Mouse (Mus musculus) midbrain, embryonic 11.5 days (tissue): ENCODE results near the gene Gabpb2. TPM values are rescaled to one million over a fixed set of nuclear protein-coding genes. Genes with fewer than 3 reads are reported as not detected.

Experiments
- ATAC-seq: fragments of 200-750 bp; cut with Nextera tagmentation; 2 replicates; pipeline ENCODE4 v1.8.0; 2017; ENCODE audit warnings: moderate TSS enrichment, moderate library complexity; ENCODE audit not compliant: low FRiP score
- DNase-seq: peaks from one replicate; pipeline ENCODE4 v3.0.0; 2015; ENCODE audit warnings: low spot score; ENCODE audit errors: missing footprints
- H3K27ac ChIP-seq: fragments of 300-500 bp; sonication (generic); 2 replicates; pipeline ENCODE4 v1.5.1; 2014; ENCODE audit warnings: low read depth, low read length
- H3K27me3 ChIP-seq: fragments of 300-500 bp; sonication (generic); 2 replicates; pipeline ENCODE4 v1.6.1; 2014; ENCODE audit warnings: mild to moderate bottlenecking, low read length, moderate library complexity, mixed read lengths; ENCODE audit not compliant: control insufficient read depth, insufficient read depth
- H3K36me3 ChIP-seq: fragments of 300-500 bp; sonication (generic); 2 replicates; pipeline ENCODE4 v1.6.1; 2014; ENCODE audit warnings: mild to moderate bottlenecking, low read length, moderate library complexity, mixed read lengths; ENCODE audit not compliant: control insufficient read depth, insufficient read depth
- H3K4me1 ChIP-seq: fragments of 300-500 bp; sonication (generic); 2 replicates; pipeline ENCODE4 v1.6.1; 2014; ENCODE audit warnings: low read length; ENCODE audit not compliant: control insufficient read depth, insufficient read depth
- H3K4me2 ChIP-seq: fragments of 300-500 bp; sonication (generic); 2 replicates; pipeline ENCODE4 v1.6.1; 2014; ENCODE audit warnings: mild to moderate bottlenecking, moderate library complexity
- H3K4me3 ChIP-seq: fragments of 300-500 bp; sonication (generic); 2 replicates; pipeline ENCODE4 v1.5.1; 2014; ENCODE audit warnings: low read depth, low read length
- H3K9ac ChIP-seq: fragments of 300-500 bp; sonication (generic); 2 replicates; pipeline ENCODE4 v1.6.1; 2014; ENCODE audit warnings: low read length
- H3K9me3 ChIP-seq: fragments of 300-500 bp; sonication (generic); 2 replicates; pipeline ENCODE4 v1.6.1; 2016; ENCODE audit warnings: low read length; ENCODE audit not compliant: control insufficient read depth
- WGBS: fragments of 180-500 bp; shearing (Covaris S2); extraction: QIAGEN DNeasy Blood & Tissue Kit; methylation state at CpG from one replicate; pipeline ENCODE4 v1.1.7; 2014; 5-methylcytosine and 5-hydroxymethylcytosine counted together
- polyA plus RNA-seq: library from polyadenylated mRNA; unstranded; fragments of >200 nt; fragmentation: Nextera tagmentation; extraction: Ambion mirVana; gene quantifications from 2 replicates; pipeline ENCODE4 v1.2.1, GENCODE M21; 2014

Gene Gabpb2
- polyA plus RNA-seq, 1 experiment from 2014 or later: 6.9 TPM

DNA sequence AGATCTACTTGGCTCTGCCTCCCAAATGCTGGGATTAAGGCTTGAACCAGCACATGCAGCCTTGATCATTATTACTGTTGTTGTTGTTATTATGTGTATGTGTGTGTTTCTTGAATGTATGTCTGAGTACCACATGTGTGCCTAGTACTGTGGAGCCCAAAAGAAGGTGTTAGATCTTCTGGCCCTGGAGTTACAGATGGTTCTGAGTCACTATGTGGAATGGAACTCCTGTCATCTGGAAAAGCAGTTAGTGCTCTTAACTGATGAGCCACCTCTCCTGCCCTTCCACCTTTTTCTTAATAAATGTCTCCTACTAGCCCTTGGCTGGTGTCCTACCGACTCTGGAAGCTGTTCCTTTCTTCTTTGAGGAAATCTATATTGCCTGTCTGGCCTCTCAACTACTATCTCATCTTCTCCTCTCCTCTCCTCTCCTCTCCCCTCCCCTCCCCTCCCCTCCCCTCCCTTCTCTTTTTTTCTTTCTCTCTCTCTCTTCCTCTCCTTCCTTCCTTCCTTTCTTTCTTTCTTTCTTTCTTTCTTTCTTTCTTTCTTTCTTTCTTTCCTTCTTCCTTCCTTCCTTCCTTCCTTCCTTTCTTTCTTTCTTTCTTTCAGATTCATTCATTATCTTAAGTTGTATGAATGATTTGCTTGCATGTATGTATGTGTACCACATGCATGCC, 30.1 kb upstream of the Gabpb2 start:
- Histone ChIP-seq H3K27ac (no peak overlapping the region), H3K4me2 (no peak overlapping the region), H3K9ac (no peak overlapping the region), H3K4me1 (no peaks in the 10 kb centered on the region), H3K4me3 (no peak overlapping the region), H3K9me3 (no peaks in the 10 kb centered on the region), H3K36me3 (no peaks in the 10 kb centered on the region), H3K27me3 (no peaks in the 10 kb centered on the region)
- no peak for DNase-seq
- WGBS: 83% methylated on average over 1 of the region's 1 CpGs
- ATAC-seq: no peak

DNA sequence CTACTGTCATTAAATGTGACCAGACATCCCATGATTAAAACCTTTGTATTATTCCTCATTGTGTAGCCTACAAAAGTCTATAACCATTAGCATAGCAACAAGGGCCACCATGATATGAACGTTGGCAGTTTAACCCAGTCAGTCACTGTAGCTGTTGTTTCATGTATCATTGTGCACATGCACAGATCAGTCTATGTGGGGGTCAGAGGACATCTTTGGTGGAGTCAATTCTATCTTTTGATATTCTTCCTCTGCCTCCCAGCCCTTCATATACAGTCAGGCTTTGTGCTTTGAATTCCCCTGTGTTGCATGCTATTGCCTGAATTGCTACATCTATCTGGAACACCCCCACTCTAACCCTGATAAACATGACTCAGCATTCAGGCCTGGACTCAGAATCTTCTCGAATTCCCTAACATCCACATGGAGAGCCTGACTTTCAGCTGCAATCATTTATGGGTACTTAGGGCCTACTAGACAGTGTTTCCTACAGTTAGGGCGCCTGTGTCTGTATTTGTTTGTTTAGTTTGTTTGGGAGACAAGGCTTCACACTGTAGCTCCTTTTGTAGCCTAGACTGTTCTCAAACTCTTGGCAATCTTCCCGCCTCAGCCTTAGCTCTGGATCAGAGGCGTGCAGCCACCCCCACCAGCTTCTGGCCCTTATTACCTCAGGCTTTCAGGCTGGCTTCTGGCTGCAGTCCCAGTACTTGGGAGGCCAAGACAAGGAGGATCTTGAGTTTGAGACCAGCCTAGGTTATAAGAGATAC, 28.9 kb upstream of the Gabpb2 start:
- no peak overlapping the region for H3K4me2 ChIP-seq
- H3K9me3 ChIP-seq: no peaks in the 10 kb centered on the region
- H3K4me1 ChIP-seq: no peaks in the 10 kb centered on the region
- no peak overlapping the region for H3K9ac ChIP-seq
- no peaks in the 10 kb centered on the region for H3K36me3 ChIP-seq
- no peak for DNase-seq
- H3K27me3 ChIP-seq: no peaks in the 10 kb centered on the region
- WGBS: 89% methylated on average over 5 of the region's 5 CpGs
- ATAC-seq: no peak
- no peak overlapping the region for H3K4me3 ChIP-seq
- no peak overlapping the region for H3K27ac ChIP-seq

DNA sequence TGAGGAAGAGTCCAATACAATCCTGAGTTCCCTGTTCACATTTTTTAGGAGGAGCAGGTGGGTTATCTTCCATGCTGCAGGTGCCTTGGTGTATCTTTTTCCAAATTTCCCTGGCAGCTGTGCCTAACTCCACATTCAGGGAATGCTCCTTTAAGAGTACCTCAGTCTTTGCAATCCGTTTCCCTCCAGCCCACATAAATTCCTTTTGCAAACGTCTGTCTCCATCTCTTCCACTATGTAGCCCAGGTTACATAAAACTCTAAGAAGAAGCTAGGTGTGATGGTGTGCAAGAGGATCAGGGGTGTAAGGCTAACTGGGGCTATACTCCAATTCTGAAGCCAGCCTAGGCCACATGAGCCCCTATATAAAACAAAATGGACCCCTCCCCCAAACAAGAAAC, 25.4 kb upstream of the Gabpb2 start:
- DNase-seq: no peak
- Histone ChIP-seq H3K4me1 (0 out of 2 replicates have a peak, but pooled peaks cover 2% of the 10 kb centered on the region), H3K36me3 (peaks cover 3% of the 10 kb centered on the region), H3K27me3 (no peaks in the 10 kb centered on the region), H3K27ac (no peak overlapping the region), H3K4me2 (no peak overlapping the region), H3K9me3 (no peaks in the 10 kb centered on the region), H3K9ac (no peak overlapping the region), H3K4me3 (no peak overlapping the region)
- 92% methylated on average over 2 of the region's 2 CpGs for WGBS
- ATAC-seq: no peak

DNA sequence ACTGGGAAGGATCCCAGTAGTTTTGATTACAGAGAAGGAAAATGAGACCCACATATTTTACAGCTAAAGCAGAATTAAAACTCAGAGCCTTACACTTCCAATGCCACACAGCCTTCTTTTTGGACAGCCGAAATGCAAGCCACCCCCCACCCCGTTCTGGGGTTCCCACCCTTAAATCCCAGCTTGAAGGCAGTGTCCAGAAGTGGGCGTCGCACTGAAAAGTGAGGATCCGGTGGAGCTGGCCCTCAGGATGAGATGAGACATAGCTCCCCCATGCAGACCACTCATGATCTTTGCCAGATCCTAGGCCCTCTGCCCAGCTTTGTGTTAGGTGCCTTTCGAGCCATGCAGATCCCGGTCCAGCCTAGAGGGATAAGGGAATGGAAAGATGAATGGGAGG, 23.8 kb upstream of the Gabpb2 start, which contains the start of gene Gm128:
Gene Gm128, minus strand, starts transcription at position 101 of the 400 bp plus-strand sequence.
- Histone ChIP-seq H3K36me3 (peaks cover 6% of the 10 kb centered on the region), H3K4me2 (no peak within 1 kb of the TSS), H3K4me3 (no peak within 1 kb of the TSS), H3K9me3 (no peaks in the 10 kb centered on the region), H3K27ac (no peak within 1 kb of the TSS), H3K27me3 (no peaks in the 10 kb centered on the region), H3K9ac (peak within 1 kb of the TSS; percentile 18), H3K4me1 (0 out of 2 replicates have a peak, but pooled peaks cover 2% of the 10 kb centered on the region)
- DNase-seq (no peak), ATAC-seq (no peak)
- 78% methylated on average over 7 of the region's 7 CpGs for WGBS

- Histone ChIP-seq H3K4me2 (no peak overlapping the region), H3K36me3 (peaks cover 7% of the 10 kb centered on the region), H3K9me3 (no peaks in the 10 kb centered on the region), H3K27ac (no peak overlapping the region), H3K4me1 (0 out of 2 replicates have a peak, but pooled peaks cover 2% of the 10 kb centered on the region), H3K4me3 (no peak overlapping the region), H3K9ac (peak overlapping the region; percentile 18), H3K27me3 (no peaks in the 10 kb centered on the region)
- DNase-seq (no peak), ATAC-seq (no peak; the same call in 1 of the 2 replicates)
- WGBS: 33% methylated on average over 16 of the region's 17 CpGs
Measured at GRCm38 (mm10) chr3:95240900-95241299, 23.2 kb upstream of the Gabpb2 start.

DNA sequence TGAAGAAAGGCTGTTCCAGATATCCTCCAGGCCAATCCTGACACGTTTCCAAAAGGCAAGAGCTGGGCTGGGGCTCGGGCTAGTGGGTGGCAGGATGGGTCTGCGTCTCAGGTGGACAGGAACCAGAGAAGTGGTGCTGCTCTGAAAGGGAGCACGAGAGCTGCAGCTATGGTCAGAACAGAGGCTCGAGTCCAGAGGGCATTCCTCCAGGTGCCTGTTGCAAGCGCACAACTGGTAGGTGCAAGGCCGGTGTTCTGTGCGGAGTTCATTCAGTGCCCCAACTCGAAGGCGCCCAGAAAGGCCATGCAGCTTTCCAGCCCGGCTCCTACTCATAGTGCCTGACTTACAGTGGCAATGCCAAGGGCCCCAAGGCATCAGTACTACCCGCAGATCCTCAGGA, 22.3 kb upstream of the Gabpb2 start:
- H3K4me1 ChIP-seq: 0 out of 2 replicates have a peak, but pooled peaks cover 2% of the 10 kb centered on the region
- no peaks in the 10 kb centered on the region for H3K9me3 ChIP-seq
- H3K27me3 ChIP-seq: no peaks in the 10 kb centered on the region
- H3K4me2 ChIP-seq: no peak overlapping the region
- H3K36me3 ChIP-seq: peaks cover 15% of the 10 kb centered on the region
- ATAC-seq: no peak
- 91% methylated on average over 12 of the region's 12 CpGs for WGBS
- no peak for DNase-seq
- H3K9ac ChIP-seq: no peak overlapping the region
- no peak overlapping the region for H3K27ac ChIP-seq
- H3K4me3 ChIP-seq: no peak overlapping the region

GRCm38 (mm10) chr3:95239022-95239421, 21.3 kb upstream of the Gabpb2 start:
- no peak for ATAC-seq
- H3K4me3 ChIP-seq: no peak overlapping the region

DNA sequence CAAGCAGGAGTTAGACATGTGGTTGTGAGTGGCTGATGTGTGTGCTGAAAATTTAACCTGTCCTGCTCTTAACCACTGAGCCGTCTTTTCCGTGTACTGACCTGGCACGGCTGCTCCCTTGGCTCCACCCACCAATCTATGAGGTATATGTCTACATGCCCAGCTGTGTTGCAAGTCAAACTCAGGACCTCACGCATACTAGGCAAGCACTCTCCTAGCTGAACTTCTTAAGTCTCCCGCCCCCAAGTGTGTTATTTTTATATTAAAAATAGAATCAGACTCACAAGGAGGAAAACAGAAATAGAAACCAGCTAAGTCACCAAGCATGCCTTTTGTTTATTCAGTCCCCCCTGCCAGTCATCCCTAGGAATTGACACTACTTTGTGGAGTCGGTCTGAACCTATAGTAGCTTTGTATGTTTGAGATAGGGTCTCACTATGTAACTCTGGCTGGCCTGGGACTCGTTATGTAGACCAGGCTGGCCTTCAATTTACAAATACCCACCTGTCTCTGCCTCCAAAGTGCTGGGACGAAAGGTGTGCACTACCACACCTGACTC, 19.9 kb upstream of the Gabpb2 start:
- 93% methylated on average over 8 of the region's 8 CpGs for WGBS

More at GRCm38 (mm10) chr3:95239022-95239421, 21.3 kb upstream of the Gabpb2 start:
- Histone ChIP-seq H3K36me3 (peaks cover 22% of the 10 kb centered on the region), H3K27ac (no peak overlapping the region), H3K9me3 (no peaks in the 10 kb centered on the region), H3K9ac (no peak overlapping the region), H3K27me3 (no peaks in the 10 kb centered on the region), H3K4me1 (0 out of 2 replicates have a peak, but pooled peaks cover 2% of the 10 kb centered on the region), H3K4me2 (no peak overlapping the region)
- no peak for DNase-seq
- 90% methylated on average over 6 of the region's 6 CpGs for WGBS

More for the DNA sequence above, 19.9 kb upstream of the Gabpb2 start:
- ATAC-seq (no peak), DNase-seq (no peak)
- Histone ChIP-seq H3K4me1 (0 out of 2 replicates have a peak, but pooled peaks cover 2% of the 10 kb centered on the region), H3K9me3 (no peaks in the 10 kb centered on the region), H3K27ac (no peak overlapping the region), H3K4me3 (no peak overlapping the region), H3K27me3 (no peaks in the 10 kb centered on the region), H3K36me3 (peaks cover 34% of the 10 kb centered on the region), H3K9ac (no peak overlapping the region), H3K4me2 (no peak overlapping the region)
